Mouse (Mus musculus): ENCODE measurements at regions not wholly inside any gene's neighbourhood (a gene's known extent, or its start where the extent isn't known, plus 50 kb on each side); places are given as distances from the start of the nearest gene placed in this dataset.
"Not testable (repeated sequence)": the region's sequence is repeated elsewhere in the genome, so short reads cannot be mapped to it uniquely, and the experiment has no call there.

GRCm38 (mm10) chr10:111594651-111595050 lies 88.6 kb downstream of the Phlda1 start:
- no peaks in the 10 kb centered on the region for H3K27me3 ChIP-seq
- H3K9me3 ChIP-seq: no peaks in the 10 kb centered on the region
- ATAC-seq (ENCODE audit: insufficient number of reproducible peaks, insufficient read depth, low FRiP score, low TSS enrichment): no peak
- no peak overlapping the region for H3K27ac ChIP-seq
- 84% methylated on average over 10 of the region's 10 CpGs for WGBS
- H3K4me2 ChIP-seq (replicated peaks): no peak overlapping the region
- no peak overlapping the region for H3K9ac ChIP-seq
- H3K36me3 ChIP-seq: no peaks in the 10 kb centered on the region
- no peak overlapping the region for H3K4me3 ChIP-seq
- H3K4me1 ChIP-seq: peaks cover 19% of the 10 kb centered on the region

- no peak overlapping the region for H3K27ac ChIP-seq
- H3K27me3 ChIP-seq: no peaks in the 10 kb centered on the region
- H3K4me2 ChIP-seq (replicated peaks): no peak overlapping the region
- WGBS: 45% methylated on average over 8 of the region's 8 CpGs
- H3K9ac ChIP-seq: no peak overlapping the region
- no peak for ATAC-seq (ENCODE audit: insufficient number of reproducible peaks, insufficient read depth, low FRiP score, low TSS enrichment)
- H3K4me1 ChIP-seq: peaks cover 28% of the 10 kb centered on the region
- H3K36me3 ChIP-seq: no peaks in the 10 kb centered on the region
- no peak overlapping the region for H3K4me3 ChIP-seq
- no peaks in the 10 kb centered on the region for H3K9me3 ChIP-seq
Measured at GRCm38 (mm10) chr10:111595513-111595995, 89.5 kb downstream of the Phlda1 start.

- no peak overlapping the region for H3K4me3 ChIP-seq
- H3K27me3 ChIP-seq: no peaks in the 10 kb centered on the region
- H3K27ac ChIP-seq: no peak overlapping the region
- H3K36me3 ChIP-seq: no peaks in the 10 kb centered on the region
- no peak overlapping the region for H3K4me2 ChIP-seq (replicated peaks)
- 84% methylated on average over 5 of the region's 5 CpGs for WGBS
- ATAC-seq (ENCODE audit: insufficient number of reproducible peaks, insufficient read depth, low FRiP score, low TSS enrichment): no peak
- H3K9ac ChIP-seq: no peak overlapping the region
- H3K4me1 ChIP-seq: peaks cover 33% of the 10 kb centered on the region
- H3K9me3 ChIP-seq: no peaks in the 10 kb centered on the region
Measured at GRCm38 (mm10) chr10:111598650-111599049, 92.6 kb downstream of the Phlda1 start.

GRCm38 (mm10) chr10:111599297-111600250 lies 93.5 kb downstream of the Phlda1 start:
- H3K4me3 ChIP-seq: no peak overlapping the region
- H3K4me2 ChIP-seq (replicated peaks): no peak overlapping the region
- no peak for ATAC-seq (ENCODE audit: insufficient number of reproducible peaks, insufficient read depth, low FRiP score, low TSS enrichment)
- H3K27me3 ChIP-seq: no peaks in the 10 kb centered on the region
- no peaks in the 10 kb centered on the region for H3K9me3 ChIP-seq
- H3K9ac ChIP-seq: no peak overlapping the region
- H3K36me3 ChIP-seq: no peaks in the 10 kb centered on the region
- H3K27ac ChIP-seq: 0 out of 2 replicates have a peak overlapping the region, but pooled peaks have one; percentile 74
- WGBS: 67% methylated on average over 10 of the region's 10 CpGs
- H3K4me1 ChIP-seq: peaks cover 33% of the 10 kb centered on the region

- WGBS: 64% methylated on average over 2 of the region's 2 CpGs
- peaks cover 33% of the 10 kb centered on the region for H3K4me1 ChIP-seq
Measured at GRCm38 (mm10) chr10:111600251-111600620, 94.2 kb downstream of the Phlda1 start.

GRCm38 (mm10) chr10:111600677-111601099 lies 94.6 kb downstream of the Phlda1 start:
- H3K9ac ChIP-seq: no peak overlapping the region
- WGBS: 12% methylated on average over 2 of the region's 2 CpGs
- H3K27ac ChIP-seq: peak overlapping the region; percentile 74; the same call in 1 of the 2 replicates
- no peaks in the 10 kb centered on the region for H3K9me3 ChIP-seq
- peaks cover 29% of the 10 kb centered on the region for H3K4me1 ChIP-seq
- ATAC-seq (ENCODE audit: insufficient number of reproducible peaks, insufficient read depth, low FRiP score, low TSS enrichment): peak; percentile 92
- no peak overlapping the region for H3K4me3 ChIP-seq
- no peaks in the 10 kb centered on the region for H3K27me3 ChIP-seq
- no peaks in the 10 kb centered on the region for H3K36me3 ChIP-seq
- H3K4me2 ChIP-seq (replicated peaks): no peak overlapping the region

More at GRCm38 (mm10) chr10:111600251-111600620, 94.2 kb downstream of the Phlda1 start:
- no peaks in the 10 kb centered on the region for H3K27me3 ChIP-seq
- H3K27ac ChIP-seq: peak overlapping the region; percentile 74; the same call in 1 of the 2 replicates
- H3K4me2 ChIP-seq (replicated peaks): no peak overlapping the region
- no peak overlapping the region for H3K9ac ChIP-seq
- ATAC-seq (ENCODE audit: insufficient number of reproducible peaks, insufficient read depth, low FRiP score, low TSS enrichment): no peak
- no peaks in the 10 kb centered on the region for H3K9me3 ChIP-seq
- no peaks in the 10 kb centered on the region for H3K36me3 ChIP-seq
- no peak overlapping the region for H3K4me3 ChIP-seq

- H3K36me3 ChIP-seq: no peaks in the 10 kb centered on the region
- H3K9me3 ChIP-seq: no peaks in the 10 kb centered on the region
- peaks cover 25% of the 10 kb centered on the region for H3K4me1 ChIP-seq
- ATAC-seq (ENCODE audit: insufficient number of reproducible peaks, insufficient read depth, low FRiP score, low TSS enrichment): no peak
- H3K9ac ChIP-seq: no peak overlapping the region
- H3K27me3 ChIP-seq: no peaks in the 10 kb centered on the region
- H3K4me2 ChIP-seq (replicated peaks): no peak overlapping the region
- WGBS: 86% methylated on average over 1 of the region's 1 CpGs
- no peak overlapping the region for H3K27ac ChIP-seq
- H3K4me3 ChIP-seq: no peak overlapping the region
Measured at GRCm38 (mm10) chr10:111603166-111603565, 97.1 kb downstream of the Phlda1 start.

GRCm38 (mm10) chr10:111607381-111607780 lies 101.3 kb downstream of the Phlda1 start:
- not testable (repeated sequence) for H3K4me2 ChIP-seq (replicated peaks); H3K4me3 ChIP-seq; ATAC-seq (ENCODE audit: insufficient number of reproducible peaks, insufficient read depth, low FRiP score, low TSS enrichment); H3K9me3 ChIP-seq; H3K4me1 ChIP-seq; H3K36me3 ChIP-seq; H3K27me3 ChIP-seq; H3K27ac ChIP-seq; H3K9ac ChIP-seq
- 74% methylated on average over 2 of the region's 2 CpGs for WGBS

GRCm38 (mm10) chr10:111608385-111609093 lies 102.5 kb downstream of the Phlda1 start:
- ATAC-seq (ENCODE audit: insufficient number of reproducible peaks, insufficient read depth, low FRiP score, low TSS enrichment): no peak
- Histone ChIP-seq H3K4me1 (no peaks in the 10 kb centered on the region; the same call in 1 of the 2 replicates), H3K27me3 (no peaks in the 10 kb centered on the region), H3K9ac (no peak overlapping the region), H3K27ac (no peak overlapping the region), H3K4me3 (no peak overlapping the region), H3K9me3 (no peaks in the 10 kb centered on the region), H3K36me3 (no peaks in the 10 kb centered on the region), H3K4me2 (replicated peaks) (no peak overlapping the region)
- whole genome bisulfite sequencing: 68% methylated on average over 9 of the region's 9 CpGs

- 91% methylated on average over 2 of the region's 2 CpGs for WGBS
- Histone ChIP-seq H3K36me3 (no peaks in the 10 kb centered on the region), H3K27me3 (0 out of 2 replicates have a peak, but pooled peaks cover 3% of the 10 kb centered on the region), H3K4me1 (no peaks in the 10 kb centered on the region; the same call in 1 of the 2 replicates), H3K4me2 (replicated peaks) (no peak overlapping the region), H3K27ac (no peak overlapping the region), H3K4me3 (no peak overlapping the region), H3K9ac (no peak overlapping the region), H3K9me3 (no peaks in the 10 kb centered on the region)
- ATAC-seq (ENCODE audit: insufficient number of reproducible peaks, insufficient read depth, low FRiP score, low TSS enrichment): no peak
Measured at GRCm38 (mm10) chr10:111609889-111610288, 103.8 kb downstream of the Phlda1 start.

GRCm38 (mm10) chr10:111619627-111620270 lies 113.7 kb downstream of the Phlda1 start:
- no peak overlapping the region for H3K4me2 ChIP-seq (replicated peaks)
- H3K27me3 ChIP-seq: no peaks in the 10 kb centered on the region
- H3K4me1 ChIP-seq: peaks cover 24% of the 10 kb centered on the region
- H3K36me3 ChIP-seq: no peaks in the 10 kb centered on the region
- H3K27ac ChIP-seq: no peak overlapping the region
- no peak for ATAC-seq (ENCODE audit: insufficient number of reproducible peaks, insufficient read depth, low FRiP score, low TSS enrichment)
- H3K9ac ChIP-seq: no peak overlapping the region
- H3K4me3 ChIP-seq: no peak overlapping the region
- no peaks in the 10 kb centered on the region for H3K9me3 ChIP-seq
- 87% methylated on average over 10 of the region's 11 CpGs for WGBS
